Mouse (Mus musculus) neutrophil, adult 5-6 weeks (primary cell): ENCODE results near the gene Pnliprp2. TPM values are rescaled to one million over a fixed set of nuclear protein-coding genes. Genes with fewer than 3 reads are reported as not detected.

Experiments used
- ATAC-seq: fragments of 151-379, 151-347 bp; 2 replicates; pipeline ENCODE4 v1.8.0; 2017; ENCODE audit warnings: mild to moderate bottlenecking, moderate TSS enrichment; ENCODE audit not compliant: insufficient number of reproducible peaks, poor library complexity, low FRiP score, severe bottlenecking; ENCODE audit errors: extremely low read depth
- total RNA-seq: library from RNA; stranded (forward); fragments of 200-1000 nt; gene quantifications from 2 replicates; pipeline ENCODE4 v1.2.3, GENCODE M21; 2017

Gene Pnliprp2
- total RNA-seq, 1 experiment from 2014 or later = not detected

DNA sequence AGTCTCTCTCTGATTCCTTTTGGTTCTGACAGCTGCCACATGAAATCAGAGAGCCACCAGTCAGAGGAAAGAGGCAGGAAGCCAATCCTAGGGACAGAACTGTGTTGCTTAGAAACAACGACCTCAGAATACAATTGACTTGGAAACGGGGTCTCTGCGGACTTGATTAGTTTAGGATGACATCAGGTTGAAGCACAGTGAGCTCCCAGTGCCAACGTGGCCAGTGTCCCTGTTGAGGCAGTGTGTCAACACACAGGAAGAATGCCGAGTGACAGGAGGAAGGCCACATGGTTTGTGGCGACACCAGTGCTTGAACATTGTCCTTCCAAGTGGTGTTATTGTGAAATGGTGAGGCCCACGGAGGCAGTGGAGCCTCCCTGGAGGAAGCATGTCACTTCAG lies 24.4 kb downstream of the Pnliprp2 start:
- ATAC-seq = no peak

DNA sequence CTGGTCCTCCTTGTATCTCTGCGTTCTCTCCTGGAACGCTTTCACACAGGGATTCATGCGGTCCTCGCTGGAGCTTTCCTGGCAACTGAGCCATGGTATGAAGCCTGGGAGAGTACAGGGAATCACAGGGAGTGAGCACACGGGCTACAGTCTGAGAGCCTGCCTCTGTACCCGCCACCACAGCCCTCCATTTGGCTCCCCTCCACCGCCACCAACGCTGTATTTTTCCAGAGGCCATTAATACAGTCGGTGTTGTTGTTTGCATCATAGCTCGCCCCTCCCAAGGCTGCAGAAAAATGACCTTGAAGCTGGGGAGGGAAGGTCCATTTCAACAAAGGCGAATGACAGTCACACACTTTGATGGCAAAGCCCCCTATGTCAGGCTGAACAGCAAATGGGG lies 29.7 kb downstream of the Pnliprp2 start:
- no peak for ATAC-seq

DNA sequence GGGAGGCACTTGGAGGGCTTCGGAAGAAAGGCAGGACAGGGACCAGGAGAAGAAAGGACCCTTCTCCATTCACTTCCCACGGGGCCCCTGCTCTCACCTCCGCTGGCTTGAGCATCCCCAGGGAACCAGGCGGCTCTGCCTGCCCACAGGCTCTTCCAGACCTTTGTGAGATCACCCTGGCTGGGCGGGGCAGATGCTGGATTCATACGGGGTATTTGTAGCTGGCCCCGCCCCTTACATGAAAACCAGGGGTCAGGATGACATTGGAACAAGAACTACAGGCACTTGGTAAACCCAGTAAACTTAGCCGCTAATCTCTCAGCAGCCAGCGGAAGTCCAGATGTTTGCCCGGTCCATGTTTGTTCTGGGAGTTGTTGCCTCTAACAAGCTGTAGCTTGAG lies 34.8 kb downstream of the Pnliprp2 start, which contains the start of gene 1700019N19Rik:
Gene 1700019N19Rik (minus strand): TSS at position 178 of the 400 bp plus-strand sequence.
- no peak for ATAC-seq

DNA sequence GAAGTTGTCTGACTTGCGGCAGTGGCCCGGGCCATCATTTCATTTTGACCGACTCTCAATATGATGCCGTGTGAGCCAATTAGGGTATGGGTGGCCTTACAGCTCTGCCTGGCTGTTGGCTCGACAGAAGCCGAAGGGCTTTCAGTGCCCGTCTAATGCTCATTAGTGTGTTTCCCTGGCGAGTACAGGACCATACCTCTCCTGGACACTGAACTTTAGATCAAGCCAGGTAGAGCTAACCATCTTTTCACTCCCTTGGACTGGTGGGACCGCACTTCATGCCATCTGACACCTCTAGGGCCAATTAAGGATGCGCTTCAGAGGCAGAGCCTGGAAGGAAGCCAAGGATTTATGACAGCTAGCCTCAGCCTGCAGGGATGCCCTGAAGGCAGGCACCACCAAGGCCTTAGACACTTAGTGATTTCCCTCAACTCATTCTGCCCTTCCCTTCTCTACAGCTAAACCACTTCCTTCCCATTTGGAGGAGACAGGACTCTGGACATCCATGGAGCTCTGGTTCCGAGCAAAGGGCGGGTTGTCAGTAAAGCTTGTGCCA lies 35.7 kb downstream of the Pnliprp2 start:
- no peak for ATAC-seq

DNA sequence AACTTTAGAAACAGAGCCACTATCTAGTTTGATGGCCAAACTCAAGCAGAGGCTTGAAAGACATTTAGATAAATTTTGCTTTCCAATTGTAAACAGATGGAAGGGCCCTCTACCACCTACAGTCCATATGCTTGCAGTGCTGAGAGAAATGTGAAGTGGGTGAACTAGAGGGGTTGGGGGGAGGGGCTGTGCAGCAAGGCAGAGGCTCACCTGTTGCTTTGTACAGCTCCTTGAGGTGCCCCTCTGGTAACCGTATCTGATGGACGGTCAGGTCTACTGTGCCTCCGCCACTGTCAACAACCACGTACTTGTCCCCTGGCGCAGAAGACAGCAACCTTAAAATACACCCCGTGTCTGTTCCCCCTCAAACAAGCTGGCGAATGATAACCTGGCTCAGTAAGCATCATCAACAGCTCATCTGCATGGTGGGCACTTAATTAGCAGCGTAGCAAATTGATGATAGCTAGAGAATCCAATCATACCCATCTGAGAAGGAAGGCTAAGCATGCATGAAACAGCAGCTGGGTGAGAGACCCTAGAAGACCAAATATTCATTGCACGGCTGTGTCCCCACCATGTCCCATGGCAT lies 45.8 kb downstream of the Pnliprp2 start:
- ATAC-seq = no peak

DNA sequence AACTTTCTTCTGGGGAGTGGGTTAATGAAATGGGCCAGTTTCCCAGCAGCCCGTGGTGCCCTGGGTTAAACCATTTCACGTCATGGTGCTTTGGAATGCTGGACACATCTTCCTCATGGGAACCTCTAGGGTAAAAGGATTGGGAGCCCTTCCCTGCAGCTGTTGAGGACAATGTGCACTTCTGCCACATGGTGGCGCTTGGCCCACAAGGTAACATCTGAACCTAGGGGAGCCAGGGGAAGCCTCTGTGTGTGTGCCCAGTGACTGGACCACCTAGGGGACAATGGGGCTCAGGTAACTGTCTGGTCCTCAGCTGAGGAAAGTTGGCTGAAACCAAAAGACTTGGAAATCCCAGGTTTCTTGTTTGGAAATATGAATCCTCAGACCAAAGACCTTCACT lies 46.8 kb downstream of the Pnliprp2 start:
- ATAC-seq = peak; percentile 55; the same call in 1 of the 2 replicates

DNA sequence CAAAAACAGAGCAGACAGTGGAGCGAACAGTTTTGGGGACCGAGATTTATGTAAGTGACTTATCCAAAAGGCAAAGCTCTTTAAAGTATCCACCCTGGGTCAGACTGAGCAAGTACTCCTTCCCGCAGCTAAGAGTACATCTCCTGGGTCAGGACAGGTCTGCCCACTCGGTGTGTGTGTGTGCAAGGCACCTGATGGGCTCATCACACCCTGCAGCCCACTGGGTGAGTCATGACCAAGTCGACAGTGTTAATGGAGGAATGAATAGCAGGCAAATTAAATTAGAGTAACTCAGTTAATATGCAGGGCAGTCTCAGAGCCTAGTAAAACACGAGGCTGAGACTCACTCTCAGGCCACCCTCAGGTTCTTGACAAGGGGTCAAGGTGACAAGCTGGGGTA lies 49.3 kb downstream of the Pnliprp2 start:
- ATAC-seq = no peak

DNA sequence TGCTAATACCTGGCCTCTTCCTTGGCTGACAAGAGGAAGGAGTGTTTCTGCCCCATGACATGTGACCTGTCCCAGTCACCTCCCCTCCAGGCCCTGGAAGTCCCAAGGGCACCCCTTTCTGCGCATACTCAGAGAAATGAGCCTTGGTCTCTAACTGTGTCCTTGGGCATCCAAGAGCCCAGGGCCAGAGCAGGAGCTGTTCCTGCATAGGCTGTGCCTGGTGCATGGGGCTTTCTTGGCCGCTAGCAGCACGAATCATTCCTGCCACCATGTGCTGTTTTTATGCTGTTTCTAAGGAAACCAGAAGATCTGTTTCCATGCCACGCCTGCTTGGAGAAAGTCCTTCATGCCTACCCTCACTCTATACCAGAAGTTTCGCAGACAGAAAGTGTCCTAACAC lies 51.0 kb downstream of the Pnliprp2 start:
- ATAC-seq = no peak

DNA sequence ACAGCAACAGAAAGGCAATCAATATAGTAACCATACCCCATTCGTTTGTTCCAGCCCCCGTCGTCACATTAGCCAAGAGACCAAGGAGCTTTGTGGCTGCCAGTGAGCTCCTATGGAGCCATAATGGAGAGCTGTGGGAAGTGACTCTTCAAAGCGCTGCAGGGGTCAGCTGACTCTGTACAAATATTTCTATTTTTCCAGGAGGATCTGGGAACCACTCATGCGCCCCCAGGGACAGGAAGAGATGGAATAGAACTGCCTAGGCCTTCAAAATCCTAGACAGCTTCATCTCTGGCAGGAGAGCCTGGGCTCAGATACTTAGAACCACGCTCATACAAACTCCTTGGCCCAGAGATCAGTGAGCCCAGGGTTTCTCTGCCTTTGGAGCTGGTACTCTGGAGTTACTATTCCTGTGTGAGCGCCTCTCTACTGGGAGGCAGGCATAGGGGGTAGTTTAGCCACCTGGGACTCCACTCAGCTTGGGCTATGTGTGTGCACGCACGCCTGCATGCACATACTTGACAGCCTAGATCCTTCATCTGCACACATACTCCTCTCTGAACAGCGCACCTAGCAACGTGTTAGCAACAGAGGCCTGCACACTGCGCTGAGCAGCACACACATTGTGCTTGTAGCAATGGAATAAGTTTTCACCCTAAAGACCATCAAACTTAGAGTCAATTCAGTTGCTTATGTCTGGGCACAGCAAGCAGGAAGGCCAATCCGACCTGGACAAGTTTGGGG lies 55.8 kb downstream of the Pnliprp2 start:
- no peak for ATAC-seq

DNA sequence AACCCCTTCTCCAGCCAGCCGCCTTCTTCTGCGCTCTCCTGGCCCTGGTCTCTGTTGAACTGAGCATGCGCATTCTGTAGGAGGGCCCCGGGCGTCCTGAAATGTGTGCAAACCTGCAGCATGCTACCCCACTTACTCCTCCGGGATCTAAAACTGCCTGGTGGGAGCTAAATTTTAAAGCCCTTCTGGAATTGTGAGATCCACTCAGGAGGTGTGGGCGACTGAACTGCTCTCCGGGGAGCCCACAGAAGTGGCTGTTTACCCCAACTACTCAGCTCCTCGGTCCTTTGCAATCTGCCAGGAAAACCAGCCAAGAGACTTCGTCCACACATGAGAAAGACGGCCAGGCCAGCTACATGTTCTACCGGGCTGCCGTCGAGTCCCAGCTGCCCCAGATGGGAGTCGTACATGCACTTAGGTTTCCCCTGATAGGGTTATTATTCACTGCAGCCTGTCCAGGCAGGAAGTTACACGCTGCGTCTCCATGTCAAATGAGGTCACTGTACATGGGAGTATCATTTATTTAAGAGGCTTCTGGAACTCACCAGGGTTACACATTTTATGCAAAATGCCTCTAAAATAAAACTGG lies 57.0 kb downstream of the Pnliprp2 start:
- no peak for ATAC-seq

DNA sequence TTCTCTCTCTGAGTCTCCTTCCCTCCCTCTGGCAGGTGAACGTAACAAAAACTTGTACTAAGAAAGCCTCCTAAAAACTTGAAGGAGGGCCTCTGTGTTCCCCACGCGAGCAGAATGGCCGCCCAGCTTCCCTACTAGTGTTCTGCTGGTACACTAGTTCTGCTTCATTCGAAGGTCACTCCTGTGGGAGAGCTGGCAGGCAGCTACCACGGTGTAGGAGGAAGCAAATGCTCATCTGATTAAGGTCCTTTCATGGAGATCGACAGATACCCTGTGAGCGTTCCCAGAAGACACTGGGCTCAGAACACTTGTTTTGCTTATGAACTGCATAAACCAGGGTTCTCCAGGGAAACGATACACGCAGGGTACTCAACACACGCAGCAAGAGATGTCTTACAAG lies 57.9 kb downstream of the Pnliprp2 start:
- no peak for ATAC-seq

DNA sequence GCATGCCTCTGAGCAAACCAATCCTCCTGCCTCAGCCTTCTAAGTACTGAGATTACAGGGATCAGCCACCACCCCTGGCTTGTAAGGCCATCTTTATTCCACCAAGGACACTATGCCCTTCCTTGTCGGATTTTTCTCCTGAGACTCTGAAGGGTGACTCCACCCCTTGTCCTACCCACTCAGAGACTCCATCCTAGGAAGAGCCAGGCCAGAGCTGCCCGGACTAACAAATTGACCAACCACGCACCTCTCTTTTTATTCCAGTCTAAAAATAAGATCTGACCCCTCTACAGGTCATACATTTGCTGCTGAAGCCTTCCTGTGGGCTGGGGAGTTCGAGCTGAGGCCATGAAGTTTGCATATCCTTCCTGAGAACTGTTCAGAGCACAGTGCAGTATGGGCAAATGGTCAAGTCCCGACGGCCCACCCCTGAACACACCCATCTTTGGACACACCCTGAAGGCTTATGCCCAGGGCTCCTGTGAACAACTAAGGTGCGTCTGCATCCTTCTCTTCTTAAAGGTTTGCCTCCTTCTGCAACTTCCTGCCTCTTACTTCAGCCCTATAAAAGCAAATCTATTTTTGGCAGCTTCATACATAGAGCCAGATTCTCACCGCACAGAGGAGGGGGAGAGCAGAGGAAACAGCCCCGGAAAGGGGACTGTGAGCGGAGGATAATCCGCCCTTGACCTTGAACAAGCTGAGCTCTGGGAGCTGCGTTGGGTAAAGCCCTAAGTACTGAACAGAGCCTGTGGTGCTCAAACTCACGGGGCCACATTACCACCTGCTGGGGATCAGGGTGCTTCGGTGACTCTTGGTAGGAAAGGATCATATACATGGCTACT lies 59.3 kb downstream of the Pnliprp2 start:
- ATAC-seq = peak; percentile 28; the same call in 1 of the 2 replicates

DNA sequence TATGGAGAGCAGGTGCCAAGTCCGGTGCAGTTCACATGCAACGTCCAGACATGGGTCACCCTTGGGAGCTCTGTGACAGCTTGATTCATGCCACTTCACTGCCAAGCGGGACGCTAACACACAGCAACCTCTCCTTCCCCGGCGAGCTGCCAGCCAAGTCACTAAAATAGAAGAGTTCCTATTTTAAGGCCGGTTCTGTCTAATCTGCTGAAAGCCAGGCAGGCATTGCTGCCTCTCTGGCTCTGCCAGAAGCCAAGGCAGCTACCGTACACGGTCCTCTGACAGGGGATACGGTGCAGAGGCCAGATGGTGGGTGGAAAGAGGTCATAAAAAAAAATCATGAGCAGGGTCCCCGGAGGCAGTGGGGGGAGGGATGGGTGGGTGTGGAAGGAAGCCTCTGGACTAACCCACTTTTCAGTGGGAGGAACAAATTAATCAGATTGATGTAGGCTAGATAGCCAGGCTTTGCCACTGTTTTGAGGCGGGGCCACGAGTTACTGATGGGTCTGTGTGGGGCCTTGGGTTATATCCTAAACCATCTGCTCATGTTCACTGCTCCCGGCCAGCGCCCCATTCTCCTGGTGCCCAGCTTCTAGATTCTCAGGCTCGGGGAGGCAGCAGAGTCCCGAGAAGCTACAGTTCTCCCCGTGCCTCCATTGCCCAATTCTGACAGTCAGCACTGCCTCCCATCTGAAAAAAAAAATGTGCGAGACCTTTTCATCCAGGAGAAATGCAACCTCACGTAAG lies 63.1 kb downstream of the Pnliprp2 start:
- no peak for ATAC-seq

DNA sequence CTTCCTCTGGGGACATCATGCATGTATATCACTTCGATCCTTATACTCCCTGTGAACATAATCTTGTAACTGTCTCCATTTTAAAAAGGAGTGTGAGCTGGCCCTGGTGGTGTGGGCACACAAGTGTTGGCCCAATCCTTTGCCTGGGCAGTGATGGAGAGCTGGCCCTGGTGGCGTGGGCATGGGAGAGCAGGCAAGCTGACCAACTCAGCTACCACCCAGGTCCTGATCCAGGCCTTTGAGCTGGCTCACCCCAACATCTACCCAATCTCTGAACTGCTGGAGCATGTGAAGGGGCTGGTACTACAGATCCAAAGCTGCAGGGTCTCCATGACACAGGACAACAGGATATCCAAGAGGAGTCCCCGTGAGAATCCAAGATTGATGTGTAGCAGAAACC lies 63.8 kb downstream of the Pnliprp2 start:
- ATAC-seq = no peak

DNA sequence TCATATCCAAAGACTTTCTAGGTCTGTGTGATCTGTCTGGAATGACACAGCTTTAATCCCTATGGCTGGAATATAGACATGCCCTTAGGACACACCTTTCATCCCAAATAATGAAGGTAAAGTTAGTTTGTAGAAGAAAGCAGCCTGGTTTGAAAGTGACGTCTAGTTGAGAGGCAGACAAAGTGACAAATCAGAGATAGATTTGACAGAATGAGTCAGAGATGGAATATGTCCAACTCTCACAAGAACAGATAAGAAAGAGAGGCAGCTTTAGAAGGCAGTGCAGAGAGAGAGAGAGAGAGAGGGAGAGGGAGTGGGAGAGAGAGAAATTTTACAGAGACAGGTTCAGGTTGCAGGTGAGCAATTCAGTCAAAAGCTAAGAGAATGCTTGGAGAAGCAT lies 64.8 kb downstream of the Pnliprp2 start:
- ATAC-seq = no peak
